Mouse (Mus musculus) c-Kit-negative CD71-positive TER-119-positive erythroid progenitor cells, embryonic 14.5 days (primary cell): ENCODE measurements around the gene Nfatc2ip.

Source experiments
- DNase-seq: peaks from one replicate; pipeline ENCODE4 v3.0.0-alpha.2; 2013; ENCODE audit warnings: low read depth, low spot score

Nfatc2ip gene

GRCm38 (mm10) chr7:126355847-126356597 lies 40.5 kb downstream of the Nfatc2ip start:
- DNase-seq = no peak

GRCm38 (mm10) chr7:126354738-126355614 lies 41.6 kb downstream of the Nfatc2ip start:
- DNase-seq = no peak

GRCm38 (mm10) chr7:126353994-126354365 lies 42.6 kb downstream of the Nfatc2ip start:
- DNase-seq = no peak

- no peak for DNase-seq
Measured at GRCm38 (mm10) chr7:126353251-126353993, 43.1 kb downstream of the Nfatc2ip start.

- DNase-seq = no peak
Measured at GRCm38 (mm10) chr7:126351419-126351951, 45.1 kb downstream of the Nfatc2ip start.

GRCm38 (mm10) chr7:126350748-126351418 lies 45.7 kb downstream of the Nfatc2ip start:
- DNase-seq = no peak

- no peak for DNase-seq
Measured at GRCm38 (mm10) chr7:126348293-126348692, 48.2 kb downstream of the Nfatc2ip start.

GRCm38 (mm10) chr7:126347098-126347497 lies 49.4 kb downstream of the Nfatc2ip start:
- no peak for DNase-seq

- DNase-seq = no peak
Measured at GRCm38 (mm10) chr7:126345969-126346368, 50.6 kb downstream of the Nfatc2ip start.

GRCm38 (mm10) chr7:126345557-126345956 lies 51.0 kb downstream of the Nfatc2ip start:
- DNase-seq = no peak

GRCm38 (mm10) chr7:126340896-126341295 lies 55.6 kb downstream of the Nfatc2ip start:
- DNase-seq = no peak

GRCm38 (mm10) chr7:126340206-126340618 lies 56.3 kb downstream of the Nfatc2ip start:
- no peak for DNase-seq

GRCm38 (mm10) chr7:126339521-126339971 lies 57.0 kb downstream of the Nfatc2ip start:
- no peak for DNase-seq

GRCm38 (mm10) chr7:126338906-126339305 lies 57.6 kb downstream of the Nfatc2ip start:
- no peak for DNase-seq

GRCm38 (mm10) chr7:126335556-126335955 lies 61.0 kb downstream of the Nfatc2ip start:
- no peak for DNase-seq
